Mouse (Mus musculus) B cell, adult 62 days (primary cell): ENCODE measurements around the gene Pnma5. TPM values are rescaled to one million over a fixed set of nuclear protein-coding genes. Genes with fewer than 3 reads are reported as not detected.

Experiments used
- total RNA-seq: library from RNA; stranded (reverse); gene quantifications from 4 replicates; pipeline ENCODE4 v1.2.4, GENCODE M21; 2023

Pnma5 gene
- total RNA-seq: 2.0 to 2.4 TPM (median 2.2 TPM) in 4 replicates

GRCm38 (mm10) chrX:73037003-73037402 is at the start of gene Pnma5:
TSS of gene Pnma5 (minus strand) at chrX:73037103.

DNA sequence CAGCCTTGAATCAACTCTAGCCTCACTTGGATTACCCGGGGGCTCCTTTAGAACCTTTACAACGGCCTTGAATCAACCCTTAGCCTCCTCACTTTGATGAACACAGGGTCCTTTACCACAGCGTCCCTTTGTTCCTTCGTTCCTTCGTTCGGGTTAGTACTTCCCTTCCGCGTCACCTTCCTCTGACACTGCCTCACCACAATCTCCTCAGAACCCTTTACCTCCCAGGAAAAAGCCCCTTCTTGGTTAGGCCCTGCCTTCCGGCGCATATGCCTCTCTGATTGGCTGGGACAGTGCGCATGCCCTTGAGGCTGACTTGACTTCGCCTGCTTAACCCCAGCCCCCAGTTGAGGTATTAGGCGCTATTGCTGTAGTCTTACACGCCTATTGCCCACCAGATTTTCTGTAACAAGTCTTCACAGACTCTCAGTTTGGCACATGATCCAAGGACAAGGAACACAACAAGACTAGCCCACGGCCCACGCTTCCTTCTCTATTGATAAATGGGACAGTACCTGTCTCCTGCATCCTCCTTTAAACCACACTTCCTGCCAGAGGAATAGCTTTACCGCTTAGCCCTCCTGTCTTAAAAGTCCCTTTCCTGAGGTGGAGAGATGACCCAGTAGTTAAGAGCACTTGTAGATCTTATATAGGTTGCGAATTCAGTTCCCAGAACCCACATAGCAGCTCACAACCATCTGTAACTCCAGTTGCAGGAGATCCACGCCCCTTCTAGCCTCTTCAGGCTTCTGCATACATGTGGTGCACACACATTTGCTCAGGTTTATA is 45.6 kb upstream of the Pnma5 start, which contains the start of gene Xlr4a:
Gene Xlr4a (minus strand): TSS at position 212 of the 789 bp plus-strand sequence.

GRCm38 (mm10) chrX:73064415-73064793 is 27.5 kb upstream of the Pnma5 start, which contains the start of gene Pnma3:
TSS of gene Pnma3 (plus strand) at chrX:73064787.

GRCm38 (mm10) chrX:72986841-72987519 is 49.9 kb downstream of the Pnma5 start, which contains the start of gene Zfp185:
TSS of gene Zfp185 (plus strand) at chrX:72987339.

Other genes starting within 250 kb of the Pnma5 start
- gene Gabrq, start 211.9 kb downstream of the Pnma5 start, total RNA-seq: not detected in 4 replicates
- gene Cetn2, start 118.7 kb downstream of the Pnma5 start, total RNA-seq: 44.3 to 53.1 TPM (median 48.3 TPM) in 4 replicates
- 7.9 to 11.2 TPM (median 10.0 TPM) in 4 replicates for gene Nsdhl, start 118.5 kb downstream of the Pnma5 start, total RNA-seq
- not detected in 4 replicates for gene Zfp185, start 49.8 kb downstream of the Pnma5 start, total RNA-seq
- not detected in 4 replicates for gene Pnma3, start 27.7 kb upstream of the Pnma5 start, total RNA-seq
- gene Xlr4a, start 45.4 kb upstream of the Pnma5 start, total RNA-seq: 9.5 to 19.3 TPM (median 13.0 TPM) in 4 replicates
- gene Xlr3a, start 60.0 kb upstream of the Pnma5 start, total RNA-seq: 0.18 to 4.4 TPM (median 1.8 TPM) in 4 replicates
- 0.21 to 0.40 TPM (median 0.27 TPM) in 3 of 4 replicates, not detected in the other for gene Gm14685, start 79.9 kb upstream of the Pnma5 start, total RNA-seq
- not detected in 4 replicates for gene Xlr5b, start 111.7 kb upstream of the Pnma5 start, total RNA-seq
- gene DXBay18, start 112.3 kb upstream of the Pnma5 start, total RNA-seq: 0.19 TPM in 1 of 4 replicates, not detected in the others
- not detected in 4 replicates for gene Spin2d, start 139.9 kb upstream of the Pnma5 start, total RNA-seq
- gene Xlr3b, start 155.1 kb upstream of the Pnma5 start, total RNA-seq: 10.5 to 33.8 TPM (median 14.1 TPM) in 4 replicates
- gene Xlr4b, start 177.2 kb upstream of the Pnma5 start, total RNA-seq: 30.2 to 40.7 TPM (median 39.6 TPM) in 4 replicates
- 12.5 to 13.9 TPM (median 12.7 TPM) in 4 replicates for gene F8a, start 191.2 kb upstream of the Pnma5 start, total RNA-seq
- 9.2 to 15.8 TPM (median 13.4 TPM) in 4 replicates for gene Xlr4c, start 206.0 kb upstream of the Pnma5 start, total RNA-seq
- gene Xlr3c, start 228.3 kb upstream of the Pnma5 start, total RNA-seq: not detected in 4 replicates